Mouse (Mus musculus) spleen, adult 2 months (tissue): ENCODE measurements around the gene Kank1. TPM values are rescaled to one million over a fixed set of nuclear protein-coding genes. Genes with fewer than 3 reads are reported as not detected.

ENCODE experiments used
- DNase-seq, 2 experiments: peaks; one replicate each; pipeline versions ENCODE4 v3.0.0 to v3.0.0-alpha.2; 2012 to 2021; ENCODE audit warnings: low spot score in 2 of 2, low read depth in 1 of 2
- H3K27ac ChIP-seq: fragments of 200-500 bp; 2 replicates; pipeline ENCODE4 v1.5.1; 2012; ENCODE audit warnings: low read length, inconsistent platforms; ENCODE audit not compliant: insufficient read depth
- H3K27me3 ChIP-seq: fragments of 200-500 bp; 2 replicates; pipeline ENCODE4 v1.6.1; 2012; ENCODE audit warnings: mild to moderate bottlenecking, moderate library complexity, low read length, inconsistent platforms; ENCODE audit not compliant: control insufficient read depth, insufficient read depth
- H3K36me3 ChIP-seq: fragments of 200-500 bp; 2 replicates; pipeline ENCODE4 v1.6.1; 2012; ENCODE audit warnings: mild to moderate bottlenecking, low read length, inconsistent platforms; ENCODE audit not compliant: control insufficient read depth, insufficient read depth
- H3K4me1 ChIP-seq: fragments of 200-500 bp; 2 replicates; pipeline ENCODE4 v1.6.1; 2011; ENCODE audit warnings: inconsistent platforms; ENCODE audit not compliant: control insufficient read depth, insufficient read depth, insufficient read length
- H3K4me3 ChIP-seq: fragments of 200-500 bp; 2 replicates; pipeline ENCODE4 v1.5.1; 2011; ENCODE audit warnings: mild to moderate bottlenecking, inconsistent platforms; ENCODE audit not compliant: insufficient read depth, insufficient read length; ENCODE audit errors: extremely low read depth
- CTCF ChIP-seq: fragments of 200-500 bp; IDR thresholded peaks from 2 replicates; pipeline ENCODE4 v1.5.1; 2011; ENCODE audit warnings: mild to moderate bottlenecking, inconsistent platforms; ENCODE audit not compliant: insufficient read depth, insufficient read length, insufficient replicate concordance; ENCODE audit errors: extremely low read depth
- POLR2A ChIP-seq: fragments of 200-500 bp; IDR thresholded peaks from 2 replicates; pipeline ENCODE4 v1.6.1; 2011; ENCODE audit warnings: low read depth, low read length, inconsistent platforms
- WGBS: fragments of 180-500 bp; shearing (Covaris S2); methylation state at CpG from one replicate; pipeline ENCODE4 v1.1.7; 2018; 5-methylcytosine and 5-hydroxymethylcytosine counted together
- polyA plus RNA-seq: library from polyadenylated mRNA; depleted of rRNA; stranded (reverse); fragments of >200 nt; gene quantifications from 2 replicates; pipeline ENCODE4 v1.2.3, GENCODE M21; 2012

Kank1 gene
- polyA plus RNA-seq, 1 experiment = 4.9 TPM

GRCm38 (mm10) chr19:25428338-25428962 lies 191.7 kb downstream of the Kank1 start:
- 93% methylated on average over 13 of the region's 13 CpGs for WGBS
- Histone ChIP-seq H3K36me3 (no peaks in the 10 kb centered on the region), H3K4me1 (no peaks in the 10 kb centered on the region), H3K4me3 (no peak overlapping the region), H3K27me3 (no peaks in the 10 kb centered on the region), H3K27ac (no peak overlapping the region)
- TF ChIP-seq POLR2A = no peak
- TF ChIP-seq CTCF = no peak
- DNase-seq = no peak

- H3K27ac ChIP-seq = no peak overlapping the region
- no peaks in the 10 kb centered on the region for H3K4me1 ChIP-seq
- 60% methylated on average over 9 of the region's 9 CpGs for WGBS
- no peak overlapping the region for H3K4me3 ChIP-seq
- TF ChIP-seq POLR2A = no peak
- TF ChIP-seq CTCF = no peak
- H3K36me3 ChIP-seq = no peaks in the 10 kb centered on the region
- H3K27me3 ChIP-seq = no peaks in the 10 kb centered on the region
- no peak for DNase-seq
These were observed 194.7 kb downstream of the Kank1 start for GRCm38 (mm10) chr19:25431431-25431830.

- TF ChIP-seq POLR2A (no peak), CTCF (no peak)
- WGBS = 66% methylated on average over 7 of the region's 7 CpGs
- H3K27ac ChIP-seq = no peak overlapping the region
- no peaks in the 10 kb centered on the region for H3K27me3 ChIP-seq
- no peak overlapping the region for H3K4me3 ChIP-seq
- no peaks in the 10 kb centered on the region for H3K36me3 ChIP-seq
- DNase-seq = no peak
- no peaks in the 10 kb centered on the region for H3K4me1 ChIP-seq
These were observed 195.1 kb downstream of the Kank1 start for GRCm38 (mm10) chr19:25431909-25432308.

GRCm38 (mm10) chr19:25433169-25433690 lies 196.5 kb downstream of the Kank1 start:
- no peak overlapping the region for H3K4me3 ChIP-seq
- WGBS = 84% methylated on average over 7 of the region's 7 CpGs
- H3K27ac ChIP-seq = no peak overlapping the region
- DNase-seq = no peak
- no peaks in the 10 kb centered on the region for H3K27me3 ChIP-seq
- no peak for TF ChIP-seq POLR2A
- H3K36me3 ChIP-seq = no peaks in the 10 kb centered on the region
- H3K4me1 ChIP-seq = no peaks in the 10 kb centered on the region

GRCm38 (mm10) chr19:25434345-25434744 lies 197.6 kb downstream of the Kank1 start:
- Histone ChIP-seq H3K36me3 (no peaks in the 10 kb centered on the region), H3K27me3 (no peaks in the 10 kb centered on the region), H3K27ac (no peak overlapping the region), H3K4me3 (no peak overlapping the region), H3K4me1 (no peaks in the 10 kb centered on the region)
- DNase-seq = no peak
- TF ChIP-seq POLR2A (no peak), CTCF (no peak)
- 88% methylated on average over 7 of the region's 7 CpGs for WGBS

- no peak overlapping the region for H3K4me3 ChIP-seq
- TF ChIP-seq POLR2A (no peak), CTCF (no peak)
- WGBS = 48% methylated on average over 6 of the region's 6 CpGs
- no peaks in the 10 kb centered on the region for H3K36me3 ChIP-seq
- no peak for DNase-seq
- H3K27ac ChIP-seq = no peak overlapping the region
- no peaks in the 10 kb centered on the region for H3K4me1 ChIP-seq
- no peaks in the 10 kb centered on the region for H3K27me3 ChIP-seq
These were observed 198.0 kb downstream of the Kank1 start for GRCm38 (mm10) chr19:25434795-25435194.

- TF ChIP-seq POLR2A (no peak), CTCF (no peak)
- Histone ChIP-seq H3K4me1 (no peaks in the 10 kb centered on the region), H3K4me3 (no peak overlapping the region), H3K27ac (no peak overlapping the region), H3K27me3 (no peaks in the 10 kb centered on the region), H3K36me3 (no peaks in the 10 kb centered on the region)
- WGBS = 73% methylated on average over 5 of the region's 5 CpGs
- no peak for DNase-seq
These were observed 198.6 kb downstream of the Kank1 start for GRCm38 (mm10) chr19:25435412-25435811.
